Mouse (Mus musculus) liver, embryonic 11.5 days (tissue): ENCODE data around the gene Lypd5. TPM values are rescaled to one million over a fixed set of nuclear protein-coding genes. Genes with fewer than 3 reads are reported as not detected.
A peak's percentile ranks its signal among the peaks of the same experiment; 100 is the strongest.
"Not testable (repeated sequence)": the region's sequence is repeated elsewhere in the genome, so short reads cannot be mapped to it uniquely, and the experiment has no call there.

ENCODE experiments used
- ATAC-seq: fragments of 200-750 bp; cut with Nextera tagmentation; replicated peaks from 2 replicates; pipeline ENCODE4 v1.8.0; 2017; ENCODE audit warnings: moderate number of reproducible peaks, mild to moderate bottlenecking, moderate TSS enrichment, moderate library complexity; ENCODE audit not compliant: low FRiP score
- DNase-seq: peaks from one replicate; pipeline ENCODE4 v3.0.0-alpha.2; 2017; ENCODE audit warnings: low spot score
- H3K27ac ChIP-seq: fragments of 300-500 bp; sonication (generic); 2 replicates; pipeline ENCODE4 v1.5.1; 2014; ENCODE audit warnings: mild to moderate bottlenecking, low read depth, low read length, control low read depth
- H3K27me3 ChIP-seq: fragments of 300-500 bp; sonication (generic); replicated peaks from 2 replicates; pipeline ENCODE4 v1.6.1; 2014; ENCODE audit warnings: low read length, mixed read lengths; ENCODE audit not compliant: control insufficient read depth, insufficient read depth
- H3K36me3 ChIP-seq: fragments of 300-500 bp; sonication (generic); 2 replicates; pipeline ENCODE4 v1.6.1; 2014; ENCODE audit warnings: mild to moderate bottlenecking, low read length, moderate library complexity, mixed read lengths; ENCODE audit not compliant: control insufficient read depth, insufficient read depth
- H3K4me1 ChIP-seq: fragments of 300-500 bp; sonication (generic); replicated peaks from 2 replicates; pipeline ENCODE4 v1.6.1; 2014; ENCODE audit warnings: low read length, mixed read lengths; ENCODE audit not compliant: control insufficient read depth, insufficient read depth
- H3K4me2 ChIP-seq: fragments of 300-500 bp; sonication (generic); 2 replicates; pipeline ENCODE4 v1.6.1; 2014; ENCODE audit warnings: mild to moderate bottlenecking, control low read depth, moderate library complexity
- H3K4me3 ChIP-seq: fragments of 300-500 bp; sonication (generic); 2 replicates; pipeline ENCODE4 v1.5.1; 2014; ENCODE audit warnings: low read depth, low read length, control low read depth
- H3K9ac ChIP-seq: fragments of 300-500 bp; sonication (generic); 2 replicates; pipeline ENCODE4 v1.6.1; 2014; ENCODE audit warnings: low read depth, low read length, control low read depth
- H3K9me3 ChIP-seq: fragments of 300-500 bp; sonication (generic); 2 replicates; pipeline ENCODE4 v1.6.1; 2016; ENCODE audit warnings: low read length, inconsistent platforms, mixed read lengths; ENCODE audit not compliant: control insufficient read depth
- WGBS: fragments of 180-500 bp; shearing (Covaris S2); extraction: QIAGEN DNeasy Blood & Tissue Kit; methylation state at CpG from one replicate; pipeline ENCODE4 v1.1.7; 2014; 5-methylcytosine and 5-hydroxymethylcytosine counted together
- polyA plus RNA-seq: library from polyadenylated mRNA; unstranded; fragments of >200 nt; fragmentation: Nextera tagmentation; extraction: Ambion mirVana; gene quantifications from 2 replicates; pipeline ENCODE4 v1.2.1, GENCODE M21; 2014

The Lypd5 gene
- polyA plus RNA-seq, 1 experiment from 2014 or later, result not detected

DNA sequence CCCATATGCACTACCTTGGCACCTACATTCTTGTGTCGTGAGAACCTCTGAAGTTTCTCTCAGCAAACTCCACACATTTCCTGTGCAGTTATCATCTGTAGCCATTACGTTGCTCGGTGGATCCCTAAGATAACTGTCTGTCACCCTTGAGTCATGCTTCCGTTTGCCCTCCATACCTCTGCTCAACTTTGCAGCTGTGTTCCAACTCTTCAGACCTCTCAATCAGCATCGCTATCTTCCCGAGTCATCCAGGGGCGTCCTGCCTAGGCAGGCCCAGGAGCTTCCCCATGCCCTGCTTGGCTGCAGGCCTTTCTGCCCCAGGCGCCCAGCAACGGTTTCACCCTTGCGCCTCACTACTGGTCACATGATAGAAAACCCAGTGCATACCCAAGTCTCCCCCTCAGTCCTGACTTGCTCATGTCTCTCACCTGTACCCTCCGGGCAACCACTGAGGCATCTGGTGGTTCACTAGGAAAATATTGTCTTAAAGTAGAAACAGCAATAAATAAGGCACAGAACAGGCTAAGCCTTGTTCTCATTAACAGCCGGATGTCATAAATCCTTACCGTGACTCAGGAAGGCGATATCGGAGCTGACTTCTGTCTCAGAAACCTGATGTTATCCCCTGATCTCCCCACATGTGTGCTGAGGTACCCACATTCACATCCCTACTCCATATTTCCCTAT lies 45.6 kb downstream of the Lypd5 start:
- DNase-seq (no peak), ATAC-seq (peak; percentile 42)

DNA sequence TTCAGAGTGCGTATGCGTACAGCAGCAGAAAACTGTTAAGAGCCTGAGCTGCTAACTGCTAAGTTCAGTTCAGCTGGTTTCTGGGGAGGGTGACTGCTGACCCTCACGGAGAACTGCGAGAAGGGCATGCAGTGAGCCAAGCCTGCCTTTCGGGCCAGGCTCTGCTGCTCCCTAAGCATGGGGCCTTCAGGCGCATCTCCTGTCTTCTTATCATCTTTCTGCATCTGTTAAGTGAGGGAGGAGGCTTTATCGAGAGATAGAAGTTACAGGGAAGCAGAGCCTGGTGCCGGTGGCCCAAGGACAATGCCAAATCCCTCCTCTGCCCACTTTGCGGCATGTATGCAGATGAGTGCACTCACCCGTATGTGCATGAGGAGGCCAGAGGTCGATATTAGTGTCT lies 47.8 kb downstream of the Lypd5 start:
- ATAC-seq (peak; percentile 22), DNase-seq (no peak)
- WGBS, result 53% methylated on average over 11 of the region's 11 CpGs
- peak overlapping the region; percentile 60 for H3K9ac ChIP-seq
- H3K27me3 ChIP-seq, result no peaks in the 10 kb centered on the region
- peak overlapping the region; percentile 50 for H3K4me2 ChIP-seq
- H3K4me1 ChIP-seq, result peaks cover 49% of the 10 kb centered on the region
- peak overlapping the region; percentile 76 for H3K27ac ChIP-seq
- no peaks in the 10 kb centered on the region; the same call in 1 of the 2 replicates for H3K9me3 ChIP-seq
- H3K36me3 ChIP-seq, result peaks cover 3% of the 10 kb centered on the region; the same call in 1 of the 2 replicates
- H3K4me3 ChIP-seq, result peak overlapping the region; percentile 11; the same call in 1 of the 2 replicates

More for the DNA sequence above, 45.6 kb downstream of the Lypd5 start:
- no peaks in the 10 kb centered on the region for H3K36me3 ChIP-seq
- H3K27me3 ChIP-seq, result no peaks in the 10 kb centered on the region
- 36% methylated on average over 15 of the region's 15 CpGs for WGBS
- H3K9ac ChIP-seq, result peak overlapping the region; percentile 52
- peak overlapping the region; percentile 55 for H3K4me2 ChIP-seq
- H3K9me3 ChIP-seq, result no peaks in the 10 kb centered on the region; the same call in 1 of the 2 replicates
- peak overlapping the region; percentile 87 for H3K27ac ChIP-seq
- H3K4me1 ChIP-seq, result peaks cover 49% of the 10 kb centered on the region
- 0 out of 2 replicates have a peak overlapping the region, but pooled peaks have one; percentile 17 for H3K4me3 ChIP-seq

- WGBS, result 84% methylated on average over 8 of the region's 8 CpGs
- Histone ChIP-seq H3K27ac (peak overlapping the region; percentile 93), H3K9me3 (peaks cover 2% of the 10 kb centered on the region), H3K4me2 (peak overlapping the region; percentile 79), H3K9ac (peak overlapping the region; percentile 71), H3K4me3 (peak overlapping the region; percentile 69), H3K36me3 (peaks cover 18% of the 10 kb centered on the region; the same call in 1 of the 2 replicates), H3K4me1 (peaks cover 46% of the 10 kb centered on the region), H3K27me3 (no peaks in the 10 kb centered on the region)
- no peak for DNase-seq
- no peak for ATAC-seq
Observed at GRCm38 (mm10) chr7:24398364-24398913, 49.4 kb downstream of the Lypd5 start.

DNA sequence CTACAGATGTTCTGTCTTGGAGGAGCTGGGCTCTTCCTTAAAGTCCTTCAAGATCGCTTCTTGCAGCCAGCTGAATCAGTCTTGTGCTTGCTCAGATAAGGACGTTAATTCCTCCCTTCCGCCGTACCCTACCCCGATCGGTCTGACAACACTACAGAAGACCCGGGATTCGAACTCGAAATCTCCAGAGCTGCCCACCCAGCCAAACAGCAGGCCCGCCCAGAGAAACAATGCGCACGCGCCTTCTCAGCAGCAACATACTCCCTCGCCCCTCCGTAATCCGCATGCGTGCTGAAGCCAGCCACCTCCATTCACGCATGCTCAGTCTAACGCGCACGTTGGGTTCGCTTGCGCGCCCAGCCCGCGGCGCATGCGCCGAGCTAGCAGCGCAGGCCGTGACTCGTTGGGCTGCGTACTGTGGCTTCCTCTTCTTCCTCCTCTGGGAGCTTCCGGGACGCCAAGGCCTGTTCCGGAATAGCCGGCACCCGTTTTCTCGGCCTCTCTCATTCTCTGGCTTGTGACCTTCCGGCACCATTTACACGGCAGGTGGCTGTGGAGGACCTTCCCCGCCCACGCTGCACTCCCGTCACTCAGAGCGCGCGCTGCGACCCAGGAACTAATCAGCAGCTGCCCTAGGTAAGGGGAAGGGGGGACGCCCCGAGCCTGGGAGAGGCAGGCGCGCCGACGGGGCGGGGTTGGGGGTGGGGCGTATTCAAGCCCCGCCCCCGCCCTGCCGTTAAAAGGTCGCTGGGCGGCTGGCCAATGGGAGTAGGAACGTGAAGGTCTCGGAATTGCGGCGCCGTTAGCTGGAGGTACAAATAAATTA lies 50.5 kb downstream of the Lypd5 start, which contains the start of gene Smg9:
Gene Smg9 (plus strand): TSS at position 364 of the 826 bp plus-strand sequence.
- Histone ChIP-seq H3K27me3 (no peaks in the 10 kb centered on the region), H3K9me3 (peaks cover 2% of the 10 kb centered on the region), H3K4me1 (peaks cover 43% of the 10 kb centered on the region), H3K27ac (peak within 1 kb of the TSS; percentile 93), H3K4me2 (peak within 1 kb of the TSS; percentile 79), H3K4me3 (peak within 1 kb of the TSS; percentile 69), H3K36me3 (peaks cover 24% of the 10 kb centered on the region), H3K9ac (peak within 1 kb of the TSS; percentile 71)
- WGBS, result under 1% methylated on average over 66 of the region's 66 CpGs
- ATAC-seq (peak; percentile 88), DNase-seq (peak; percentile 96)

DNA sequence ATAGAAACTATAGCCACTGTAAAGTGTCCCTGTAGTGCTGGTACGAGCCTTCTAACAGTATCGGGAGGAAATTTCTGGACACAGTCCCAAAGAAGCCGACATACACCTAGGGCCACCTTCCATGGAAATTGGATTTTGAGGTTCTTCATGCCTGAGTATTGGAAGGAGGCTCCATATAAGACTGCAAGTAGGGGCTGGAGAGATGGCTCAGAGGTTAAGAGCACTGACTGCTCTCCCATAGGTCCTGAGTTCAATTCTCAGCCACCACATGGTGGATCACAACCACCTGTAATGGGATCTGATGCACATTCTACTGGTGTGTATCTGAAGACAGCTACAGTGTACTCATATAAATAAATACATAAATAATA lies 51.1 kb downstream of the Lypd5 start:
- Histone ChIP-seq H3K4me2 (peak overlapping the region; percentile 79), H3K27ac (peak overlapping the region; percentile 93), H3K36me3 (peaks cover 30% of the 10 kb centered on the region), H3K9ac (peak overlapping the region; percentile 71), H3K27me3 (no peaks in the 10 kb centered on the region), H3K4me1 (peaks cover 37% of the 10 kb centered on the region), H3K4me3 (peak overlapping the region; percentile 69), H3K9me3 (peaks cover 2% of the 10 kb centered on the region; the same call in 1 of the 2 replicates)
- DNase-seq, result no peak
- peak; percentile 3; the same call in 1 of the 2 replicates for ATAC-seq
- 15% methylated on average over 3 of the region's 3 CpGs for WGBS

GRCm38 (mm10) chr7:24400489-24400888 lies 51.5 kb downstream of the Lypd5 start:
- peak overlapping the region; percentile 69 for H3K4me3 ChIP-seq
- H3K36me3 ChIP-seq, result peaks cover 34% of the 10 kb centered on the region
- DNase-seq, H3K27me3 ChIP-seq, ATAC-seq, H3K9me3 ChIP-seq, H3K27ac ChIP-seq: not testable (repeated sequence)
- 84% methylated on average over 4 of the region's 4 CpGs for WGBS
- peak overlapping the region; percentile 71 for H3K9ac ChIP-seq
- peak overlapping the region; percentile 79 for H3K4me2 ChIP-seq
- H3K4me1 ChIP-seq, result peaks cover 33% of the 10 kb centered on the region

DNA sequence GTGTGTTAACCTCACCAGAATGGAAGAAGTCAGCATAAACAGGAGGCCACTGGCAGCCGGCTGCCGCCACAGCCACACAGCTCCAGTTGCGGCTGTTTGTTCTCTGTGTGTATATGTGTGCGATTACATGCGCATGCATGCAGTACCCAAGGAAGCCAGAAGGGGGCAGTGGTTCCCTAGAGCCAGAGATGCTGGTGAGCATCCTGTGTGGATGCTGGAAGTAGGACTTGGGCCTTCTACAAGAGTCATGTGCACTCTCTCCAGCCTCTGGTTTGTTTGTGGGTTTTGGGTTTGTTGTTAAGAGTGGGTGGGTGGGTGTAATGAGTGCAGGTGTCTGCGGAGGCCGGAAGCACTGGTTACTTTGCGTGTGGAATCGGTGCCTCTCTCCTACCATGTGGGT lies 53.9 kb downstream of the Lypd5 start:
- Histone ChIP-seq H3K36me3 (peaks cover 45% of the 10 kb centered on the region), H3K4me2 (no peak overlapping the region), H3K9me3 (peaks cover 2% of the 10 kb centered on the region; the same call in 1 of the 2 replicates), H3K4me3 (no peak overlapping the region), H3K27me3 (no peaks in the 10 kb centered on the region), H3K4me1 (peaks cover 14% of the 10 kb centered on the region), H3K27ac (no peak overlapping the region), H3K9ac (no peak overlapping the region)
- WGBS, result 99% methylated on average over 9 of the region's 9 CpGs
- ATAC-seq (no peak), DNase-seq (no peak)
